Mouse (Mus musculus) lung, postnatal 0 days (tissue): Measurements from ENCODE around the gene Gimap5.

Experiments used
- CTCF ChIP-seq: IDR thresholded peaks from 2 replicates; pipeline ENCODE4 v1.5.1; 2016; ENCODE audit warnings: antibody characterized with exemption, mild to moderate bottlenecking
- EP300 ChIP-seq: IDR thresholded peaks from 2 replicates; pipeline ENCODE4 v1.6.1; 2016; ENCODE audit warnings: antibody characterized with exemption, mild to moderate bottlenecking, control low read depth

- TF ChIP-seq CTCF: no peak
- TF ChIP-seq EP300: no peak
These were observed 22.5 kb upstream of the Gimap5 start for GRCm38 (mm10) chr6:48723468-48723867.
